Mouse (Mus musculus) retina, postnatal 1 day (tissue): ENCODE results near the gene Ccdc40.
A peak's percentile ranks its signal among the peaks of the same experiment; 100 is the strongest.
"Not testable (repeated sequence)": the region's sequence is repeated elsewhere in the genome, so short reads cannot be mapped to it uniquely, and the experiment has no call there.

ENCODE experiments used
- DNase-seq: peaks from one replicate; pipeline ENCODE4 v3.0.0-alpha.2; 2012

Gene Ccdc40

DNA sequence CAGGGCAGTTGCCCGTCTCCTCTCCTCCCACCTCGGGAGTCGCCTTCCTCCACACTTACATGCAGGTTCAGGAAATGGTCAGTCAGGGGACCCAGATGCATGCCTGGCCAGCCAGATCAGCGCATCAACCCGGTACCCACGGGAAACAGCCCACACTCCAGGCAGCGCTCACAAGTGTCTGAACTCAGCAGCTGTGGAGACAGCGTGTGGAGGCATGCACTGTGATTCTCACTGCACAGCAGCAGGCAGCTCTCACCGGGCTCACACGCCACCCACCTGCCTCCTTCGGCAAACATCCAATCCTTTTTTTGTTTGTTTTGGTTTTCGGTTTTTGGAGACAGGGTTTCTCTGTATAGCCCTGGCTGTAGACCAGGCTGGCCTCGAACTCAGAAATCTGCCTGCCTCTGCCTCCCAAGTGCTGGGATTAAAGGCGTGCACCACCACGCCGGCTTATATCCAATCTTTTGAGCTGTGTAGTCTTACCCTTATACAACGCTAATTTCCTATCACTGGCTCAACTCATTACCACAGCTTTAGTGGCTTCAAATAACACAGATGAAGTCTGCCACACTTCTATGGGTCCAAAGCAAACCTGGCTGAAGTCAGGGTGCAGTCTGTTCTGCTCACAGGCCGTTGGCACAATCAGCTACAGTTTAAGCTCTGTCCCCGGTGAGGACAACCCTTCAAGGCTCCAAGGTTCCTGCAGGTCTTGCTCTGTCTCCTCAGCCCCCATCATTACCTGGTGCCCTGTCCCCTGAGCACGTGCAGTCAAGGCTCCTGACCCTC lies 59.0 kb downstream of the Ccdc40 start:
- DNase-seq, result no peak

DNA sequence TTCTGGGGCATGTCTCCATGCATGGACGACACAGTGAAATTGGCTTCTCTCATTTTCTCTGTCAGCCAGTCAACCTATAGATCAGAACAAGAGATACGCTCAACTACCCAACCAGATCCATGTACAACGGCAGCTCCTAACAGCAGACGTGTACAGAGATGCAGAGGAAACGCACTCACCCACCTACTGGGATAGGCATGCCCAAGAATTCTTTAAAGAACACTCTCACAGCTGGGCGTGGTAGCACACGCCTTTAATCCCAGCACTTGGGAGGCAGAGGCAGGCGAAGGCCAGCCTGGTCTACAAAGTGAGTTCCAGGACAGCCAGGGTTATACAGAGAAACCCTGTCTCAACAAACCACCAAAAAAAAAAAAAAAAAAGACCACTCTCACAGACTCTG lies 64.5 kb downstream of the Ccdc40 start:
- DNase-seq, result not testable (repeated sequence)

DNA sequence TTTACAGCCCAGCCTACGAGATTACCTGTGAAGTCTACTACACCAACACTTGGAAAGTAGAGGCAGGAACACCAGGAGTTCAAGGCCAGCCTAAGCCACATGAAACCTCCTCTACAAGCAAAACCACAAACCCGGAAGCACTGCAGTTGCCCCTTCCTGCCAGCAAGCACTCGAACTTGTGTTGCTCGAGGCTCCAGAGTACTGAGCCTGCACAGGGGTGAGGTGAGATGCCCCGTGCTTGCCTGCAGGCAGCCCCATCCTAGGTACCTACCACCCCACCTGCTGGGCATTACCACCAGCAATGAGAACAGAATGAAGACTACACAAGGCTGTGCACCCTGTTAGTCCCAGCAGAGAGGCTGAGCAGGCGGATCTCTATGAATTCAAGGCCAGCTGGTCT lies 69.6 kb downstream of the Ccdc40 start:
- DNase-seq, result no peak

DNA sequence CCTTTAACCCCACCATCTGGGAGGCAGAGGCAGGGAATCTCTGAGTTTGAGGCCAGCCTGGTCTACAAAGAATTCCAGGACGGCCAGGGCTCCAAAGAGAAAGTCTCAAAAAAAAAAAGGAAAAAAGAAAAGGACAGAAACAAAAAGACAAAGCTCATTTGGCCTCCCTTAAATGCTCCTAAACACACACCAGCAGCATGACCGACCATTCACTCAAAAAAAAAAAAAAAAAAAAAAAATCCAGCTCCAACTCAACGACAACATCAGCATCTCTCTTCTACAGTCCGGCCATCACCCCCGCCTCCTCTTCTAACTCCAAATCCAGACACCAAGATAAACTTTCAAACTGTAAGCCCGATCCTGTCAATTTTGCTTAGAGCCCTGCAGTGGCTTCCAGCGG lies 70.5 kb downstream of the Ccdc40 start:
- DNase-seq, result no peak

DNA sequence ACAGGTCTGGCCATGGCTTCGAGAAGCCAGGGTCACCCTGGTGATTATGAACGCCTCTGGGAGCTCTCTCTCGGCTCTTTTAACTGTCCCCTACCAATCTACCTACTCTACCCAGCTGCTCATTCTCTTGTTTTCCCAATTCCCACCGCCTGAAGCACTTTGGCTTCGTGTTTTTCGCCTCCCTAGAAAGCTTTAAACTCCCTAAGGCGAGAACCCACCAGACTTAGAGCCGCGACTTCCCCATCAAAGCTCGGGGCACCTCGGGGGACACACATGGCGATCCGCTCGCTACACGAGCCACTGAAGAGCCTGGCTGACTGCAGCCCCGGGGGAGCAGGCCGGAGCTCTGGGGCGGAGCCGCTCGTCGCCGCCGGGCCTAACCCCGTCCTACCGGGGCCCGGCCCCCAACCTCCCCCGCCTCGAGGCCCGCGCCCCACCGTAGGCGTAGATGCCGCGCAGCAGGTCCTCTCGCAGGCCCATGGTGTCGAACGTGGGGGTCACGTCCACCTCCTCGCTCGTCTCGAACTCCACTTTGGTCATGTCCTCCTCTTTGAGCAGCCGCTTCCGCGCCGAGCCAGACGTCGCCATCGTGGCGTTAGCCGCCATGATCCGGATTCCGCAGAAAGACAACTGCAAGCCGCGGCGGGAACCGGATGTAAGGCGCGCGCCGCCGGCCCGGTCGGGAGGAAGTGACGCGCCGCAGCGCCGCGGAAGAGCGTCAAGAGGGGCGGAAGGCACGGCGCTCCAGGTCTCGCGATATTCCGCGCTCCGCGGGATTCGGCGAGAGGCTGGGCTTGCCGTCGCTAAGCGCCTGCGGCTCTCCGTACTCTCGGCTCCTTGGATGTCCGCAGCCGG lies 71.2 kb downstream of the Ccdc40 start, which contains the start of gene Eif4a3:
Gene Eif4a3 (minus strand): TSS at position 699 of the 855 bp plus-strand sequence.
- DNase-seq, result peak; percentile 99

DNA sequence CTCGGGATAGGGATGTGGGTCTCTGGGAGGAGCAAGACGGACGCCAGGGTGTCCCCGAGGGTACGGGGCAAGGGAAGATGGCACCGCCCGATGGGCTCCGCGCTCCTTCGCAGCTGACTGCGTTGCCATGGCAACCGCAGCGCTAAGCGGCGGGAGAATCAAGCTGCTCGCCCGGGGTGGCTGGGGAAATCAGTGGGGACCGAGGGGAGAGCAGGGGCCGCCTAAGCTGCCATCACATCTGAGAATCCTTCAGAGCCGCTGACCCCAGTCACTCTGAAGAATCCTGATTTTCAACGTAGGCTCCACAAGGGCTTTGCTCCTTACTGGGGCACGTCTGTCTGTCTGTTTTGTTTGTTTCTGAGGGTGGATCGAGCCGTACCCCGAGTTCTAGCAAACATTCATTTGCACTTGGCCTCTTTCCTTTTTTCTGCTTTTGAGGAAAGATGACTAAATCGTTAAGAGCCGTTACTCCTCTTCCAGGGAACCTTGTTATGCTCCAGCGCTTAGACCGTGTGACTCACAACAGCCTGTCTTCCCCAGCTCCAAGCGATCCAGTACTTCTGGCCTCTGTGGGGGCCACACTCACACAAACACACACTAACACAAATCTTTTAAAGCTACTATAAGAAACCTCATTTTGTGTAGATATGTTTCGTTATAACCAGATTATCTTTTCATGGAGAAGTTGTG lies 72.0 kb downstream of the Ccdc40 start:
- no peak for DNase-seq

DNA sequence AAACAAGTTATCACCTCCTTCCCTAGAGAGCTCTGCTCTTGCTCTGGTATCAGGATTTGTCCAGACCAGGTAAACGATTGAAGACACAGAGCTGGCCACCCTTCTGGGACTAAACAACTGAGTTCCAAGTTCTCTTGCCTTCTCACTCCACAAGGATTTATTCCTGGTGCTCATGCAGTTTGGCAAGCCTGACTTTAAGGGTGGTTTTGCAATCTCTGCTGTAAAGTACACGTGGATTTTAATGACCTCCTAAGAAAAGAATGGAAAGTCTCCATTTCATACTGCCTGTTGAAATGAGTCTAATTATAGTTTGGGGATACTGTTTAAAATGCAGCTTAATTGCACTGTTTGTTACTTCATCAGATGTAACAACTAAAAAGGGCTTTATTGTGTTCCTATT lies 72.6 kb downstream of the Ccdc40 start:
- DNase-seq, result no peak

DNA sequence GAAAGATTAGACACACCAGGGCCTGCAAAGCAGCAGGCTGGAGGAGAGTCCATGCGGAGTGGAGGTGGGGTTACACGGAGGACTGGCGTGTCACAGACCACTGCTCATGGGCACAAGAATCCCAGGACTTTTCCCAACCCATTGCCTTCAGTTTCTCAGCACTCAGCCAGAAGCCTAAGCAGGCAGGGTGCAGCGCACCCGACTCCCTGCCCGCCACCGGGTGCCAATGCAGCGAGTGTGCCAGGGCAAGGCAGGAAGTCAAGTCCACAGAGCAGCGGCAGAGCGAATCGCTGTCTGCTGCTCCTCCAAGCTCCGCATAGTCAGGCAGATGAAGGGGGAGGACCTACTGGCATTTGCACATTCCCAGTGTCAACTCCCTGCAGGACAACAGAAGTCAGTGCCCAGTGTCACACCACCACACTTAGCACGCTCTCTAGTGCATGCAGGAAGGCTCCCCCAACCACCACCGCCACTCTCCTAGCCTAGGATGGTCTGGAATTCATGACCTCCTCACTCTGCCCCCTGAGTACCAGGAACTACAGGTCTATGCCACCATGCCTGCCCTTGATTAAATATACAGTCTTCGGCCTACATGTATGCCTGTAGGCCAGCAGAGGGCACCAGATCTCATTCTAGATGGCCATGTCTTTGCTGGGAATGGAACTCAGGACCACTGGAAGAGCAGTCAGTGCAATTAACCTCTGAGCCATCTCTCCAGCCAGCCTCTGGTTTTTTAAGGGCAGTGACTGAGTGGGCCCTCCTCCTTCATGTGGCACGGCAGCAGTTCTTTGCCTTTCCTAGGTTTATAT lies 76.7 kb downstream of the Ccdc40 start:
- peak; percentile 73 for DNase-seq

DNA sequence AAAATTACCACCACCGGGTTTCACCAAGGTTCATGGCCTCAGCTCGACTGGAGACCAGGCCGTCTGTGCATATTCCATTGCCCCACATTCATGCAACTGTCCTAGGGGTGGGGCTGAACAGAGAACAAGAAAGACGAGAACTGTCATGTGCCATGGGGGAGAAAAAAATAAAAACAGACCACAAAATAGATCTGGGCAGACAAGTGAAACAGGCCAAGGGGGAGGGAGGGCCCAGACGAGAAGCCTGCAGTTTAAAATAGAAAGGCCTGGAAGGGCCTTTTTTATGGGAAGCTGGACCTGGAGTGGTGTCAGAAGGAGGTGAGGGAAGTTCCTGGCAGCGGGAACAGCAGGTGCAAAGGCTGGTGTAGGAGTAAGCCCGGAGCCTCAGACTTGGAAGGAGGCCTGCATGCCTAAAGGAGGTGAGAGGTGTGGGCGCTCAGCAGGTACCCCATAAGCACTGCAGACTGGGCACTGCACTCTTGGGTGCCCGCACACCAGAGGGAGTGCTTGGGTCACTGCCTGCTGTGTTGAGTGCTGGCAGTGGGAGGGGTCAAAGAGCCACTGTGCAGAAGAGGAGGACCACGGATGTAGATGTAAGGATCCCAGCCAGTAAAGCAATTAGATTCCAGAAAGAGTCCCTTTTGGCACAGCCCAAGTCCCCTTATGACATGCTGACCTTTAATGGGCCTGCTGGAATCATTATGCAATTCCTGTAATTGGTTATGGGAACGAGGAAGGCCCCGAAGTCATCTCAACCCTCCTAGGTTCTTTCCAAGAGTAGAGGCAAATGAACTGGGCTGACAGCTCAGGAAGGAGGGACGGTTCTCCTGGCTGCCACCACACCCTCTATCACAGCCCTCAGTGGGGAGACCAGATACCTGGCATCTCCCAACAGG lies 78.6 kb downstream of the Ccdc40 start:
- DNase-seq, result peak; percentile 28

DNA sequence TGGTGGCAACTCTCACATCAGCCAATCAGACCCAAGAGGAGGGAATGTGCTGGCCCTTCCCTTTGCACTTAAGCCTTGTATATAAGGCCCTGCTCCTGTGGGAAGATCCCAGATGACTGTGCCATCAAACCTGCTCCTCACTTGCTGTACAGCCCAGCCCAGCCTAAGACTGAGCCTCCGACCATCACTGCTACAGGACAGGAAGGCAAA lies 79.2 kb downstream of the Ccdc40 start, which contains the start of gene Card14:
Gene Card14 (plus strand): TSS at position 111 of the 210 bp plus-strand sequence.
- DNase-seq, result no peak

DNA sequence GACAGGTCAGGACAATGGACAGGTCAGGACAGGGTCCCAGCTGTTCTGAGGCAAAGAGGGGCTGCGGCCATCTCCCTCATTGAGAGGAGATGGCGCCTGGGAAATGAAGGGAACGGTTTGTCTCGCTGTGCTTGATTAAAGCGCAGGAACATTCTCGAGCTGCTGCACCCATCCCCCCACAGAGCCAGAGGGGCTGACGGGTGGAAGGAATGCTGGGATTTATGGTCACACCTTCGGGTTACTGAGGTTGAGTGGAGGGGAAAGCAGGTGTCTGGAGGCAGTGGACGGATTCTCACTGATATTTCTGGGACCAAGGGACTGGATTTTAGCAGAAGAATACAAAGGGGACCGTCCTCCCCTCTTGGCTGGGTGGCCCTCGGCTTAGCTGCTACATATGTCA lies 79.5 kb downstream of the Ccdc40 start:
- peak; percentile 41 for DNase-seq

DNA sequence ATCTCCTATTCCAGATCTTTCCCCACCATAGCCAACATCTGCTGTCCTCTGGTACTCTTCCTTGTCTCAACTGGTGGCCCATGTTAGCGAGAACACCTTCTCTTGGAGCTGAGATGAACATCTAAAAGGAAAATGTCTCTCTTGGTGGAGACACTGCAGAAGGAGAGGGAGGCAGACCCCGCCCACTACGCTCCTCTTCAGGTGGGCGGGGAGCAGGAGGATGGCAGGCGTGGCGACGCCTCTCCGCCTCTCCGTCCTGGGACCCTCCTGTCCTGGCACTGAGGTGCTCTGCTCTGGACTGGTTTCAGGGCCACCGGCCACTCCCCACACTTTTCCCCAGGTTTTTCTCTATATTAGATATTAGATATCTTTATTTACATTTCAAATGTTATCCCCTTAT lies 82.2 kb downstream of the Ccdc40 start:
- DNase-seq, result no peak

DNA sequence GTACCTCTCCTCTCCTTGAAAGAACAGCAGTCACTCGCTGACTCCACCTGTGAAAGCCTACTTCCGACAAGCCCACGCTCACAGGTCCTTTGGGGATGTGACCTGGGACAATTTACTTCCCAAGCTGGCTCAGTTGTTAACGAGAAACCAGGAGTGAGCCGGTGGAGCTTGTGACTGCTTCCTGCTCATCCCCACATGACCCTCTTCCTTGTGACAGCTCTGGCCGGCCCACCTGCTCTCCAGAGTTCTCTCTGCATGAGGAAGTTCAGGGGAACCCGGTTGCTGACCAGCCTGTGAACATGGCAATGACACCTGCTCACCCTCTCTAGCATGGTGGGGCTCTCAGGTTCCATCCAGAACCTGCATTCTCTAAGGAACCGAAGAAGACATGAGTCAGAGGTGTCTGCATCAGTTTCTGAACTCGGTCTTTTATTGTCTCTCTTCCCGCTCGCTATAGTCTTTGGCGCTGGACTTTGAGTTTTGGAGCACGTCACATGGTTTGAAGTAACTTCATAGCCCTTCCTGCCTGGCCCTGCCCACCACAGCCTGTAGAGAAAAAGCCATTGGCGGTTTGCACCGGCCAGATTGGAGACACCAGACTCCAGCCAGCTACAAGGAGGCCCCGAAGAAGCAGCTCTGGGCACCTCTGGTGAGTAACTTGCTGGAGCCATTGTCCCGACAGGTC lies 86.0 kb downstream of the Ccdc40 start:
- DNase-seq, result no peak
